Mouse (Mus musculus) yolk sac, embryonic 10.5 days (tissue): Measurements from ENCODE around the gene Arl2bp.
A peak's percentile ranks its signal among the peaks of the same experiment; 100 is the strongest.

ENCODE experiments used
- DNase-seq: peaks from one replicate; pipeline ENCODE4 v3.0.0-alpha.2; 2017; ENCODE audit warnings: low spot score

Arl2bp gene

GRCm38 (mm10) chr8:94695994-94696384 lies 29.6 kb downstream of the Arl2bp start, which contains the start of gene Pllp:
Gene Pllp (minus strand): TSS chr8:94696278.
- DNase-seq: peak; percentile 81

- DNase-seq: no peak
These were observed 30.2 kb downstream of the Arl2bp start for GRCm38 (mm10) chr8:94696566-94696965.

GRCm38 (mm10) chr8:94697956-94698355 lies 31.6 kb downstream of the Arl2bp start:
- no peak for DNase-seq

GRCm38 (mm10) chr8:94699366-94699765 lies 33.0 kb downstream of the Arl2bp start:
- DNase-seq: no peak

GRCm38 (mm10) chr8:94700421-94700935 lies 34.1 kb downstream of the Arl2bp start:
- no peak for DNase-seq

GRCm38 (mm10) chr8:94702156-94702555 lies 35.8 kb downstream of the Arl2bp start:
- no peak for DNase-seq

GRCm38 (mm10) chr8:94702844-94703813 lies 36.7 kb downstream of the Arl2bp start:
- peak; percentile 89 for DNase-seq

- peak; percentile 97 for DNase-seq
These were observed 37.7 kb downstream of the Arl2bp start for GRCm38 (mm10) chr8:94703972-94704668.

- no peak for DNase-seq
These were observed 38.2 kb downstream of the Arl2bp start for GRCm38 (mm10) chr8:94704669-94704984.

GRCm38 (mm10) chr8:94705581-94706245 lies 39.3 kb downstream of the Arl2bp start:
- DNase-seq: no peak

- no peak for DNase-seq
These were observed 40.5 kb downstream of the Arl2bp start for GRCm38 (mm10) chr8:94706732-94707395.

- no peak for DNase-seq
These were observed 43.9 kb downstream of the Arl2bp start for GRCm38 (mm10) chr8:94710336-94710735.

- DNase-seq: no peak
These were observed 44.8 kb downstream of the Arl2bp start for GRCm38 (mm10) chr8:94711160-94711718.

- no peak for DNase-seq
These were observed 48.2 kb downstream of the Arl2bp start for GRCm38 (mm10) chr8:94714556-94714955.

- no peak for DNase-seq
These were observed 49.5 kb downstream of the Arl2bp start for GRCm38 (mm10) chr8:94715871-94716270.

GRCm38 (mm10) chr8:94716841-94717240 lies 50.4 kb downstream of the Arl2bp start:
- DNase-seq: no peak
